Mouse (Mus musculus) CH12.LX (cell line): ENCODE measurements around the gene Myo5a.

ENCODE experiments used
- CTCF ChIP-seq, 2 experiments: IDR thresholded peaks in 1 of 2; conservative IDR thresholded peaks in 1 of 2; 2 replicates each; pipeline ENCODE4 v1.5.1; 2011 to 2012; ENCODE audit warnings: low read depth in 2 of 2, low read length in 2 of 2, improper control_type of control experiment in 1 of 2, inconsistent platforms in 1 of 2, mild to moderate bottlenecking in 1 of 2, moderate library complexity in 1 of 2
- MAX ChIP-seq: IDR thresholded peaks from 2 replicates; pipeline ENCODE4 v1.6.1; 2011; ENCODE audit warnings: low read length, improper control_type of control experiment
- POLR2A ChIP-seq: IDR thresholded peaks from 2 replicates; pipeline ENCODE4 v1.6.1; 2011; ENCODE audit warnings: low read depth, mild to moderate bottlenecking, improper control_type of control experiment, low read length
- ZNF384 ChIP-seq: IDR thresholded peaks from 2 replicates; pipeline ENCODE4 v1.6.1; 2012; ENCODE audit warnings: low read depth, low read length, improper control_type of control experiment, inconsistent platforms

- TF ChIP-seq CTCF (conservative IDR thresholded peaks at IDR 0.05 in 1 of 2, IDR thresholded peaks at IDR 0.05 in 1 of 2; ENCODE audit: low read depth in 2 of 2, low read length in 2 of 2) (no peak), POLR2A (no peak), ZNF384 (no peak), MAX (no peak)
Observed at GRCm38 (mm10) chr9:75258792-75259191, 188.0 kb downstream of the Myo5a start.
